Mouse (Mus musculus): ENCODE measurements around the gene Sytl3.
"Not testable (repeated sequence)": the region's sequence is repeated elsewhere in the genome, so short reads cannot be mapped to it uniquely, and the experiment has no call there.

- TF ChIP-seq CTCF (IDR thresholded peaks at IDR 0.05; ENCODE audit: low read depth, low read length); POLR2A (IDR thresholded peaks at IDR 0.05; ENCODE audit: extremely low read depth, insufficient read depth, low read length): not testable (repeated sequence)
These were observed 19.4 kb upstream of the Sytl3 start for GRCm38 (mm10) chr17:6639486-6639885.

Data from liver, adult 2 months (tissue).